Mouse (Mus musculus): ENCODE data around the gene Ahcyl2. TPM values are rescaled to one million over a fixed set of nuclear protein-coding genes. Genes with fewer than 3 reads are reported as not detected.
"Not testable (repeated sequence)": the region's sequence is repeated elsewhere in the genome, so short reads cannot be mapped to it uniquely, and the experiment has no call there.

Ahcyl2 gene
- polyA plus RNA-seq, 1 experiment from 2014 or later = 7.8 TPM

DNA sequence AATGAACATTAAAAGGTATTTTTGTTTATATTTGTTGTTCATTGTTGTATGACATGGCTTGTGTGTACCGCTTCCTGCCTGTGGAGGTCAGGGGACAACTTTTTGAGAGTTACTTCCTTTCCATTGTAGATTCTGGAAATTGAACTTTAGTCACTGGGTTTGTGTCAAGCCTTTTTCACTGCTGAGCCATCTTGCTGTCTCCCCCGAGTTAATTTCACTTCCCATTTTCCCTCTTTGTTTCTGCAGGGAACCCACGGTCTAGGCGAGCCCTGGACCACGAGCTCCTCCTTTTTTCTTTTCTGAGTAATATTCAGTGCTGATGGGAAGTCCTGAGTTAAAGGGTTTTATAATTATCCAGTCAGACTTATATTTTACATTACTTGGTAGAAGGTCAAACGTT is 26.8 kb downstream of the Ahcyl2 start:
- no peaks in the 10 kb centered on the region for H3K27me3 ChIP-seq (ENCODE audit: control insufficient read depth, insufficient read depth, low read length)
- H3K9me3 ChIP-seq (replicated peaks; ENCODE audit: control insufficient read depth, low read length) = no peaks in the 10 kb centered on the region
- H3K4me3 ChIP-seq (ENCODE audit: low read length) = no peak overlapping the region
- no peaks in the 10 kb centered on the region for H3K4me1 ChIP-seq (ENCODE audit: control insufficient read depth, insufficient read depth, low read length)
- H3K27ac ChIP-seq (ENCODE audit: low read length) = no peak overlapping the region
- ATAC-seq (replicated peaks; ENCODE audit: extremely low read depth, insufficient read depth, low FRiP score) = no peak
- H3K9ac ChIP-seq (ENCODE audit: low read length) = no peak overlapping the region
- H3K4me2 ChIP-seq (ENCODE audit: low read depth, low read length) = no peak overlapping the region
- no peaks in the 10 kb centered on the region for H3K36me3 ChIP-seq (ENCODE audit: control insufficient read depth, insufficient read depth)
- 84% methylated on average over 6 of the region's 6 CpGs for WGBS

DNA sequence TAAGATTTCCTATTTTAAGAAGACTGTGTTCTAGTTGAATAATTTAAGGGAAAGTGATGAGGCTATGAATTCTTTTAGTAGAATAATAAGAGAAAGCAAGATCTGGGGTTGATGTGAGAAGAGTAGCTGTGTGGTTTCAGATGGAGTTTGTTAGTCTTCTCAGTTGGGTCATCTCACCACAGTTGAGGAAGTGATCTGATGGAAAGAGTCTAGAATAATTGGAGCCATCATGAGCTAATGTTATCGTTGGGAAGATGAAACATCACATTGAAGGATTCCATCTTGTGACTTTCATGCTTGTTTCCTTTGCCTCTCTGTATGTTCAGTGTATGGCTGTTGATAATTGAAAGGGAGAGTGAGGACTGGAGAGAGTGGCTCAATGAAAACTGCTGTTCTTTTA is 35.2 kb downstream of the Ahcyl2 start:
- Histone ChIP-seq H3K4me2 (ENCODE audit: low read depth, low read length) (no peak overlapping the region), H3K4me1 (ENCODE audit: control insufficient read depth, insufficient read depth, low read length) (no peaks in the 10 kb centered on the region), H3K27me3 (ENCODE audit: control insufficient read depth, insufficient read depth, low read length) (no peaks in the 10 kb centered on the region), H3K27ac (ENCODE audit: low read length) (no peak overlapping the region), H3K9me3 (replicated peaks; ENCODE audit: control insufficient read depth, low read length) (no peaks in the 10 kb centered on the region), H3K4me3 (ENCODE audit: low read length) (no peak overlapping the region), H3K9ac (ENCODE audit: low read length) (no peak overlapping the region), H3K36me3 (ENCODE audit: control insufficient read depth, insufficient read depth) (no peaks in the 10 kb centered on the region)
- WGBS = 82% methylated on average over 1 of the region's 1 CpGs
- ATAC-seq (replicated peaks; ENCODE audit: extremely low read depth, insufficient read depth, low FRiP score) = no peak

DNA sequence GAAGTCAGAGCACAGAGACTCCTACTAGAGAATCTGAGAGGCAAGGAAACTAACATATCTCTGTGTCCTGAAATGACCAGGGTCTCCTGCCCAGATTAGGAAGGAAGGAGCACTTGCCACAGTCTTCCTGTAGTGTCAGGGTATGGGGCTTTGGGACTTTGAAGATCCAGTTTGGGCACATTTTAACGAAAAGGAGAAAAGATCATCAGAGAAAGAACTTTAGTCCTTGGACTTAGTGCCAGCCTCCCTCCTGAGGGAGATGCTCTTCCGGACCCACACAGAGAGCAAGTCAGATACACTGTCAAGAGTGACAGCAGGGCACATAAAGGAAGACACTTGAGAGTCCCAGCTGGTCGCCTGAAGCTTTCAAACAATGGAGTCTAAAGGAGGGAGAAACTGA is 36.2 kb downstream of the Ahcyl2 start:
- H3K9me3 ChIP-seq (replicated peaks; ENCODE audit: control insufficient read depth, low read length) = no peaks in the 10 kb centered on the region
- no peak overlapping the region for H3K4me2 ChIP-seq (ENCODE audit: low read depth, low read length)
- no peaks in the 10 kb centered on the region for H3K4me1 ChIP-seq (ENCODE audit: control insufficient read depth, insufficient read depth, low read length)
- 70% methylated on average over 3 of the region's 3 CpGs for WGBS
- no peak for ATAC-seq (replicated peaks; ENCODE audit: extremely low read depth, insufficient read depth, low FRiP score)
- H3K9ac ChIP-seq (ENCODE audit: low read length) = no peak overlapping the region
- H3K27me3 ChIP-seq (ENCODE audit: control insufficient read depth, insufficient read depth, low read length) = no peaks in the 10 kb centered on the region
- H3K4me3 ChIP-seq (ENCODE audit: low read length) = no peak overlapping the region
- H3K36me3 ChIP-seq (ENCODE audit: control insufficient read depth, insufficient read depth) = no peaks in the 10 kb centered on the region
- H3K27ac ChIP-seq (ENCODE audit: low read length) = no peak overlapping the region

DNA sequence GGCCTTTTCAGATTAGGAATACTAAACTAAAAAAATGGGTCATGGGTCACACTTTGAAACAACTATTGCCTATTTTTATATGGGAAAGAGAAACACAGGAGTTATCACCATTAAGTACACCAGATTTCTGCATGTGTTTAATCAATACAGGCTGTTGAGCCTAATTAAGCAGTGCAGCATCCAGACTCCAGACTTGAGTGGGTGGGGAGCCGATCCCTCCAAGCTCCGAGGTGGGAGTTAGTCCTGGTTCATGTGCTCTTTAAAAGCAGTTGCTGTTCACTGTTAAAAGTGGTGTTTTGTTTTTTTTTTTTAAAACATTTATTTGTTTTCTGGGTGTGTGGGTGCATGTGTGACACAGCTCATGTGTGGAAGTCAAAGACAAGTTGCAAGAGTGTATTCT is 37.6 kb downstream of the Ahcyl2 start:
- no peaks in the 10 kb centered on the region for H3K4me1 ChIP-seq (ENCODE audit: control insufficient read depth, insufficient read depth, low read length)
- WGBS = 83% methylated on average over 2 of the region's 2 CpGs
- H3K36me3 ChIP-seq (ENCODE audit: control insufficient read depth, insufficient read depth) = no peaks in the 10 kb centered on the region
- no peaks in the 10 kb centered on the region for H3K27me3 ChIP-seq (ENCODE audit: control insufficient read depth, insufficient read depth, low read length)
- no peak overlapping the region for H3K4me3 ChIP-seq (ENCODE audit: low read length)
- no peak overlapping the region for H3K27ac ChIP-seq (ENCODE audit: low read length)
- H3K4me2 ChIP-seq (ENCODE audit: low read depth, low read length) = no peak overlapping the region
- no peaks in the 10 kb centered on the region for H3K9me3 ChIP-seq (replicated peaks; ENCODE audit: control insufficient read depth, low read length)
- H3K9ac ChIP-seq (ENCODE audit: low read length) = no peak overlapping the region
- ATAC-seq (replicated peaks; ENCODE audit: extremely low read depth, insufficient read depth, low FRiP score) = no peak

DNA sequence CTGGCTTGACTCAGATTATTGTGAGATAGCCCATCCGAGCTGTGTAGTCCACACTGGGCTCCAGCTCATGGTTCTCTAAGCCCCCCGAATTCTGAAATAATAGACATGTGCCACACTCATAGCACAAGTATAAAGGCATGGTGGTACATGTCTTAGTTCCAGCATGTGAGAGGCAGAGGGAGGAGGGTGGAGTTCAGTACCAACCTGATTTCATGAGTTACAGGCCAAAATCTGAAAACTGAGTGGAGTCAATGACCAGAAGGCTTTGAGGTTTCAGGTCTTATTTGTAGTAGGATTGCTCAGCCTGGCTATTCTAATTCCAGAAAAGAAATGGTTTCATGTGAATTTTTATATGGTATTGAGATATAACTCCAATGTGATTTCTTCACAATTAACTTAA is 44.3 kb downstream of the Ahcyl2 start:
- no peak overlapping the region for H3K9ac ChIP-seq (ENCODE audit: low read length)
- H3K4me1 ChIP-seq (ENCODE audit: control insufficient read depth, insufficient read depth, low read length) = no peaks in the 10 kb centered on the region
- H3K27ac ChIP-seq (ENCODE audit: low read length) = no peak overlapping the region
- H3K36me3 ChIP-seq (ENCODE audit: control insufficient read depth, insufficient read depth) = no peaks in the 10 kb centered on the region
- 86% methylated on average over 2 of the region's 2 CpGs for WGBS
- H3K4me3 ChIP-seq (ENCODE audit: low read length) = no peak overlapping the region
- no peak for ATAC-seq (replicated peaks; ENCODE audit: extremely low read depth, insufficient read depth, low FRiP score)
- no peaks in the 10 kb centered on the region for H3K27me3 ChIP-seq (ENCODE audit: control insufficient read depth, insufficient read depth, low read length)
- H3K4me2 ChIP-seq (ENCODE audit: low read depth, low read length) = no peak overlapping the region
- H3K9me3 ChIP-seq (replicated peaks; ENCODE audit: control insufficient read depth, low read length) = no peaks in the 10 kb centered on the region

DNA sequence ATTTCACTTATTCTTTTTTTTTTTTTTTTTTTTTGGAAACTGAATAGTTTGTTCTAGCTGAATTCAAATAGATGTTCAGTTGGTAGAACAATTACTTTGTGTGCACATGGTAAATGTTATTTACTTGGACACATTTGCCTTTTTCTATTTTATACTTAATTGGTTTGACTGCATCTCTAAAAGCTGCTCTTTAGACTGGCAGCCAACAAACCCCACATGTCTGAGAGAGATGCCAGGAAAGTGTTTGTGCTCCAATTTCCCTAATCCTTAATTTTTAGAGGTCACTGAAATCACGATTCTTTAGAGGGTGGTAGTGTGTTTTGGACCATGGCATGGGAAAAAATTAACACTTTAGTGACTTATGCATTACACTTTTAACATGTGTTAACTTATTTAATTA is 44.8 kb downstream of the Ahcyl2 start:
- Histone ChIP-seq H3K4me3 (ENCODE audit: low read length) (no peak overlapping the region), H3K27me3 (ENCODE audit: control insufficient read depth, insufficient read depth, low read length) (no peaks in the 10 kb centered on the region), H3K36me3 (ENCODE audit: control insufficient read depth, insufficient read depth) (no peaks in the 10 kb centered on the region), H3K27ac (ENCODE audit: low read length) (no peak overlapping the region), H3K9me3 (replicated peaks; ENCODE audit: control insufficient read depth, low read length) (no peaks in the 10 kb centered on the region), H3K4me2 (ENCODE audit: low read depth, low read length) (no peak overlapping the region), H3K4me1 (ENCODE audit: control insufficient read depth, insufficient read depth, low read length) (no peaks in the 10 kb centered on the region), H3K9ac (ENCODE audit: low read length) (no peak overlapping the region)
- ATAC-seq (replicated peaks; ENCODE audit: extremely low read depth, insufficient read depth, low FRiP score) = no peak
- WGBS = 61% methylated on average over 1 of the region's 1 CpGs

DNA sequence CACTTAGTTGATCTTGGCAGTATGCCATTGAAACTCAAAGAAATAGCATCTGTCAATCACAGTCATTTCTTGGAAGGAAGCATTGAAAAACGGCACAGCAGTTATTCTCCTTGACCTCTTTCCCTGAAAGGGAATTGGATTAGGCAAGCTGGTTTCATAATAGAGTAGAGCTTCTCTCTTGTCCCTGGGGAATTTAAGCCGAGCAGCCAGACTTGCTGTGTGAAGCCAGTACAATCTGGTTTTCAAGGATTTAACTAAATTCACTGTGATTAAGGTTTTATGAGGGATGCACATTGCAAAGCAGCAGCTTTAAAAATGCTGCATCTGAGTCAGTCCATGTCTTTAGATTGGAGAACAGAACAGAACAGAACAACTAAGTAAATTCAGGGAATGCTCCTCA is 46.8 kb downstream of the Ahcyl2 start:
- Histone ChIP-seq H3K4me3 (ENCODE audit: low read length) (no peak overlapping the region), H3K27ac (ENCODE audit: low read length) (no peak overlapping the region), H3K4me2 (ENCODE audit: low read depth, low read length) (no peak overlapping the region), H3K27me3 (ENCODE audit: control insufficient read depth, insufficient read depth, low read length) (no peaks in the 10 kb centered on the region), H3K4me1 (ENCODE audit: control insufficient read depth, insufficient read depth, low read length) (no peaks in the 10 kb centered on the region), H3K36me3 (ENCODE audit: control insufficient read depth, insufficient read depth) (no peaks in the 10 kb centered on the region), H3K9me3 (replicated peaks; ENCODE audit: control insufficient read depth, low read length) (no peaks in the 10 kb centered on the region), H3K9ac (ENCODE audit: low read length) (no peak overlapping the region)
- no peak for ATAC-seq (replicated peaks; ENCODE audit: extremely low read depth, insufficient read depth, low FRiP score)
- 43% methylated on average over 2 of the region's 2 CpGs for WGBS

DNA sequence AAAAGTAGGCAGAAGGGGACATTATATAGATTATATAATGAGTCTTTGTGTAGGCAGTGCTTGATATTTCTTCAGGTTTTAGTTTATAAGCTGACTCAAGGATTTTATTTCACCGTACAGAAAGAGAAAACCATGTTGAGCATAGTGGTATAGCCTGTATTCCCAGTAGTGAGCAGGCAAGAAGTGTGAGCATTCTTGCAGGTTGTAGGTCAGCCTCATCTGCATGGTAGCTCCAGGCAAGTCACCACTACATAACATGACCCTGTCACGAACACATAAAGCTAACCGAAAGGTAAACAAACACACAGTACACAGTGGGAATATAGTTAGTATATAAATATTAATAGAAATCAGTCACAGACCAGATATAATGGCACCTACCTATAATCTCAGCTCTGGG is 47.2 kb downstream of the Ahcyl2 start:
- no peak for ATAC-seq (replicated peaks; ENCODE audit: extremely low read depth, insufficient read depth, low FRiP score)

DNA sequence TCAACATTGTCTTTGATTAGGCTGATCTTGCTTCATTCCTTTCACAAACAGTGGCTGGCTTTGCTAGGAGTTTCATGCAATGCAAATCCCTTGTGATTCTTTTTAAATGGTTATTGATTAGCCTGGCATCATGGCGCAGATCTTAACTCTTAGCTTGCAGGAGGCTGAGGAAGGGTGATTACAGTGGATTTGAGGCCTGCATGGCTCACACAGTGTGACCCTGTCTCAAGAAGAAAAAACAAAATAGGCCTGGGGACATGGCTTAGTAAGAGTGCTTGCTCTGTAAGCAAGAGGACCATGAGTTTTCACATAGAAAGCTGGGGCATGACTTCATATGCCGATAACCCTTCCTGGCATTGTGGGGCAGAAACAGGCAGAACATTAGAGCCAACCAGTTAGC is 47.8 kb downstream of the Ahcyl2 start:
- Histone ChIP-seq H3K4me2 (ENCODE audit: low read depth, low read length) (no peak overlapping the region), H3K9ac (ENCODE audit: low read length) (no peak overlapping the region), H3K4me1 (ENCODE audit: control insufficient read depth, insufficient read depth, low read length) (no peaks in the 10 kb centered on the region), H3K9me3 (replicated peaks; ENCODE audit: control insufficient read depth, low read length) (no peaks in the 10 kb centered on the region), H3K27me3 (ENCODE audit: control insufficient read depth, insufficient read depth, low read length) (no peaks in the 10 kb centered on the region), H3K27ac (ENCODE audit: low read length) (no peak overlapping the region), H3K4me3 (ENCODE audit: low read length) (no peak overlapping the region), H3K36me3 (ENCODE audit: control insufficient read depth, insufficient read depth) (no peaks in the 10 kb centered on the region)
- 96% methylated on average over 2 of the region's 2 CpGs for WGBS
- no peak for ATAC-seq (replicated peaks; ENCODE audit: extremely low read depth, insufficient read depth, low FRiP score)

More for the DNA sequence above, 47.2 kb downstream of the Ahcyl2 start:
- H3K36me3 ChIP-seq (ENCODE audit: control insufficient read depth, insufficient read depth) = no peaks in the 10 kb centered on the region
- H3K27me3 ChIP-seq (ENCODE audit: control insufficient read depth, insufficient read depth, low read length) = no peaks in the 10 kb centered on the region
- H3K4me2 ChIP-seq (ENCODE audit: low read depth, low read length) = no peak overlapping the region
- 85% methylated on average over 3 of the region's 3 CpGs for WGBS
- H3K9me3 ChIP-seq (replicated peaks; ENCODE audit: control insufficient read depth, low read length) = no peaks in the 10 kb centered on the region
- H3K4me1 ChIP-seq (ENCODE audit: control insufficient read depth, insufficient read depth, low read length) = no peaks in the 10 kb centered on the region
- H3K9ac ChIP-seq (ENCODE audit: low read length) = no peak overlapping the region
- H3K4me3 ChIP-seq (ENCODE audit: low read length) = no peak overlapping the region
- no peak overlapping the region for H3K27ac ChIP-seq (ENCODE audit: low read length)

DNA sequence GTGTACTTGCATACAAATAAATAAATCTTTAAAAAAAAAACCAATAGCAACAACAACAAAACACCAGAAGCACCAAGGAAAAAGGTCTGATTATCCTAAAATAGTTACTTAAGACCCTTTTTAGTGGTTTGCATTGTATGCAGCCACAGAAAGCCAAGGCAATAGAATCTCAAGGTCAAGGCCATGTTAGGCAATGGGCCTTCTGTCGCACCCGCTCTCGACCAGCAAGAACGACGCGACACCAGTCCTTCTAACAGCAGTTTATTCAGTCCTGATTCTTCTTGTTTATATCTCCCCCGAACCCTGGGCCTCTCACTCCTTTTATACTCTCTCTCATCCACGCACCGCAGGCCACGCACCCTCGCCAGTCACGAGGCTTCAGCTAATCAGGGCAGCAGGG is 48.6 kb downstream of the Ahcyl2 start:
- H3K4me1 ChIP-seq (ENCODE audit: control insufficient read depth, insufficient read depth, low read length); H3K27me3 ChIP-seq (ENCODE audit: control insufficient read depth, insufficient read depth, low read length); H3K4me3 ChIP-seq (ENCODE audit: low read length); H3K27ac ChIP-seq (ENCODE audit: low read length); H3K9me3 ChIP-seq (replicated peaks; ENCODE audit: control insufficient read depth, low read length); H3K4me2 ChIP-seq (ENCODE audit: low read depth, low read length); H3K36me3 ChIP-seq (ENCODE audit: control insufficient read depth, insufficient read depth); H3K9ac ChIP-seq (ENCODE audit: low read length); ATAC-seq (replicated peaks; ENCODE audit: extremely low read depth, insufficient read depth, low FRiP score): not testable (repeated sequence)
- WGBS = 90% methylated on average over 12 of the region's 12 CpGs

All from heart, embryonic 16.5 days (tissue).